Mouse (Mus musculus) liver, adult 2 months (tissue): ENCODE results near the gene Ddx59.

ENCODE experiments used
- CTCF ChIP-seq: fragments of 200-500 bp; IDR thresholded peaks from 2 replicates; pipeline ENCODE4 v1.5.1; 2011; ENCODE audit warnings: low read depth, low read length, control low read depth
- POLR2A ChIP-seq: fragments of 200-500 bp; IDR thresholded peaks from 2 replicates; pipeline ENCODE4 v1.6.1; 2011; ENCODE audit warnings: low read length, control low read depth; ENCODE audit not compliant: insufficient read depth; ENCODE audit errors: extremely low read depth

GRCm38 (mm10) chr1:136450206-136450605 is 35.1 kb downstream of the Ddx59 start:
- TF ChIP-seq CTCF (no peak), POLR2A (no peak)
